Mouse (Mus musculus) adipocyte (in vitro differentiated cells): ENCODE measurements at regions not wholly inside any gene's neighbourhood (a gene's known extent, or its start where the extent isn't known, plus 50 kb on each side); places are given as distances from the start of the nearest gene placed in this dataset.

Experiments used
- DNase-seq: peaks from one replicate; pipeline ENCODE4 v3.0.0-alpha.2; 2016; ENCODE audit warnings: low spot score

- no peak for DNase-seq
These were observed 70.9 kb upstream of the Slc25a33 start for GRCm38 (mm10) chr4:149844971-149845370.

GRCm38 (mm10) chr4:149843736-149844135 lies 69.7 kb upstream of the Slc25a33 start:
- DNase-seq: no peak

GRCm38 (mm10) chr4:149842906-149843305 lies 68.8 kb upstream of the Slc25a33 start:
- DNase-seq: no peak

GRCm38 (mm10) chr4:149841856-149842255 lies 67.8 kb upstream of the Slc25a33 start:
- no peak for DNase-seq

GRCm38 (mm10) chr4:149840511-149841292 lies 66.6 kb upstream of the Slc25a33 start:
- peak; percentile 22 for DNase-seq

GRCm38 (mm10) chr4:149838682-149839081 lies 64.6 kb upstream of the Slc25a33 start:
- DNase-seq: peak; percentile 29

- no peak for DNase-seq
These were observed 60.6 kb upstream of the Slc25a33 start for GRCm38 (mm10) chr4:149834646-149835156.

- no peak for DNase-seq
These were observed 58.5 kb upstream of the Slc25a33 start for GRCm38 (mm10) chr4:149832446-149833101.

GRCm38 (mm10) chr4:149830551-149831192 lies 56.6 kb upstream of the Slc25a33 start:
- DNase-seq: no peak

- DNase-seq: no peak
These were observed 55.9 kb upstream of the Slc25a33 start for GRCm38 (mm10) chr4:149829964-149830363.

- DNase-seq: no peak
These were observed 53.7 kb upstream of the Slc25a33 start for GRCm38 (mm10) chr4:149827784-149828183.
